Mouse (Mus musculus) liver, adult 2 months (tissue): ENCODE results near the gene Man2a2. TPM values are rescaled to one million over a fixed set of nuclear protein-coding genes. Genes with fewer than 3 reads are reported as not detected.

Experiments used
- DNase-seq: peaks from one replicate; pipeline ENCODE4 v3.0.0-alpha.2; 2011; ENCODE audit warnings: low read depth, low spot score; ENCODE audit errors: extremely low read depth
- H3K27ac ChIP-seq: fragments of 200-500 bp; replicated peaks from 2 replicates; pipeline ENCODE4 v1.5.1; 2012; ENCODE audit warnings: low read depth, mild to moderate bottlenecking, control low read depth, inconsistent platforms, low read length; ENCODE audit not compliant: insufficient read depth
- H3K27me3 ChIP-seq: fragments of 200-500 bp; 2 replicates; pipeline ENCODE4 v1.6.1; 2012; ENCODE audit warnings: mild to moderate bottlenecking, moderate library complexity, low read length, inconsistent platforms; ENCODE audit not compliant: control insufficient read depth, insufficient read depth
- H3K36me3 ChIP-seq: fragments of 200-500 bp; 2 replicates; pipeline ENCODE4 v1.6.1; 2012; ENCODE audit warnings: low read length, inconsistent platforms; ENCODE audit not compliant: control insufficient read depth, insufficient read depth
- H3K4me1 ChIP-seq: fragments of 200-500 bp; 2 replicates; pipeline ENCODE4 v1.6.1; 2011; ENCODE audit warnings: low read length; ENCODE audit not compliant: control insufficient read depth, insufficient read depth
- H3K4me3 ChIP-seq: fragments of 200-500 bp; 2 replicates; pipeline ENCODE4 v1.5.1; 2011; ENCODE audit warnings: low read depth, mild to moderate bottlenecking, control low read depth, low read length, moderate library complexity; ENCODE audit not compliant: insufficient read depth
- H3K79me2 ChIP-seq: fragments of 200-500 bp; 2 replicates; pipeline ENCODE4 v1.6.1; 2012; ENCODE audit warnings: inconsistent platforms, mild to moderate bottlenecking, low read length, moderate library complexity; ENCODE audit not compliant: control insufficient read depth, insufficient read depth
- H3K9ac ChIP-seq: fragments of 200-500 bp; 2 replicates; pipeline ENCODE4 v1.6.1; 2012; ENCODE audit warnings: low read depth, mild to moderate bottlenecking, control low read depth, inconsistent platforms, low read length
- CTCF ChIP-seq: fragments of 200-500 bp; IDR thresholded peaks from 2 replicates; pipeline ENCODE4 v1.5.1; 2011; ENCODE audit warnings: low read depth, low read length, control low read depth
- POLR2A ChIP-seq: fragments of 200-500 bp; IDR thresholded peaks from 2 replicates; pipeline ENCODE4 v1.6.1; 2011; ENCODE audit warnings: low read length, control low read depth; ENCODE audit not compliant: insufficient read depth; ENCODE audit errors: extremely low read depth
- WGBS: fragments of 180-500 bp; shearing (Covaris S2); methylation state at CpG from one replicate; pipeline ENCODE4 v1.1.7; 2018; 5-methylcytosine and 5-hydroxymethylcytosine counted together
- polyA plus RNA-seq: library from polyadenylated mRNA; depleted of rRNA; stranded (reverse); fragments of >200 nt; gene quantifications from 2 replicates; pipeline ENCODE4 v1.2.3, GENCODE M21; 2012
- total RNA-seq: library from RNA; depleted of rRNA; stranded (reverse); fragments of >200 nt; gene quantifications from 2 replicates; pipeline ENCODE4 v1.2.3, GENCODE M21; 2014

The Man2a2 gene
- total and polyA plus RNA-seq, 2 experiments: 9.3 to 45.6 TPM

DNA sequence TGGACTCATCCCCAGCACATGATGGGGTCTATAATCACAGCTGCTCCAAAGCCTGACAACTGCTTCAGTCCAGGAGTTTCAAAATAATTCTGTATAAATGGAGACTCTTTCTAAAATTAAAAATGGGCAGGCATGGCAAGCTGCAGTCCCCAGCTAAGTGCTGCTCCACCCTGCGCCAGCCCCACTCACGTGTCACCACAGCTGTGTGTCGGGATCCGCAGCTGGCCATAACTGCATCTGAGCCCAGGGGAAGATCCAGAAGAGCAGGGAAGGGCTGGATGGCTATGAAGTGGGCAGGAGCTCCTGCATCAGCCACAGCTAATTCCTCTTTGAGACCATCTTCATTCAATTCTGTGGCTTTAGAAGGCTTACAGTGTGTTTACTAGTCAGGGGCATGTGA, 52.5 kb downstream of the Man2a2 start:
- WGBS: 94% methylated on average over 4 of the region's 4 CpGs
- DNase-seq: no peak
- Histone ChIP-seq H3K4me1 (peaks cover 2% of the 10 kb centered on the region; the same call in 1 of the 2 replicates), H3K27me3 (no peaks in the 10 kb centered on the region), H3K36me3 (0 out of 2 replicates have a peak, but pooled peaks cover 2% of the 10 kb centered on the region), H3K9ac (no peak overlapping the region), H3K79me2 (no peaks in the 10 kb centered on the region), H3K4me3 (no peak overlapping the region), H3K27ac (no peak overlapping the region)
- TF ChIP-seq POLR2A (no peak), CTCF (no peak)

DNA sequence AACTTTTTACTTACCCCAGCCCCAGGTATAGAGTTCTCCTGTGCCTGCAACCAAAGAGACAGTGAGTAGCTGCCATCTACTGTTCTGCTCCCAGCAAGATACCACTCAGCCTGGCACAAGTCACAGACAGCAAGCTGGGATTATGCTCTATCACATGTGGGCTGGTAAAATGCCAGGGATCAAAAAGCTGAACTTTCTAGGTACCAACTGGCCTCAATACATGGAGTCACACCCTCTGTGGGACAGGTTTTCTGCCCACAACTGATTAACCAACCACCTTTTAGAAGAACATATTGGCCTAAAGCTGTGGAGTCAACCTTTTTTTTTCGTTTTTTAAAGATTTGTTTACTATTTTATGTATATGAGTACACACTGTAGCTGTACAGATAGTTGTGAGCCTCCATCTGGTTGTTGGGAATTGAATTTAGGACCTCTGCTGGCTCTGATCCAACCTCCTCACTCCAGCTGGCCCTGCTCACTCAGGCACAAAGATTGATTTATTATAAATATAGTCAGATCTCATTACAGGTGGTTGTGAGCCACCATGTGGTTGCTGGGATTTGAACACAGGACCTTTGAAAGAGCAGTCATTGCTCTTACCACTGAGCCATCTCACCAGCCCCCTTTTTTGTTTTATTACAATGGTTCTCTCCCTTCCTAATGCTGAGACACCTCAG, 53.6 kb downstream of the Man2a2 start:
- 63% methylated on average over 1 of the region's 1 CpGs for WGBS
- H3K27ac ChIP-seq: no peak overlapping the region
- no peak overlapping the region for H3K4me3 ChIP-seq
- no peak for DNase-seq
- H3K4me1 ChIP-seq: no peaks in the 10 kb centered on the region
- no peaks in the 10 kb centered on the region for H3K27me3 ChIP-seq
- no peak for TF ChIP-seq POLR2A
- TF ChIP-seq CTCF: no peak
- H3K36me3 ChIP-seq: 0 out of 2 replicates have a peak, but pooled peaks cover 2% of the 10 kb centered on the region
- H3K9ac ChIP-seq: no peak overlapping the region
- no peaks in the 10 kb centered on the region for H3K79me2 ChIP-seq

DNA sequence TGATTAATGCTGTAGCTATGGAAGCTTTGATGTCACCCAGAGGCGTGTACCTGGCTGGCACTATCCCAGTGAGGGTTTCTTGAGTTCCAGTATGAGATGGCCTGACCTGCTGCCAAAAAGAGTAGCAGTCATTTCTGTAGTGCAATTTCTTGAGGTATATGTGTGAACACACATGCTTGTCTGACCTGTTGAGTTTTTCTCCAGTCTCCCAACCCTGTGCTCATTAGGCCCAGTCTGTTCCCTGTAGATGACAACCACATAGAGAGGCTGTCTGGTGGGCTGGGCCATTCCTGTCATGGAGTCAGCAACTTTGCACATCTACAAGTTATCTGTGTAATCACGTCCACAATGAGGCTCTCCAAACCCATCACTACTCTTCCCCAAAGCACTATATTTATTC, 55.4 kb downstream of the Man2a2 start:
- Histone ChIP-seq H3K27me3 (no peaks in the 10 kb centered on the region), H3K9ac (no peak overlapping the region), H3K4me3 (no peak overlapping the region), H3K4me1 (no peaks in the 10 kb centered on the region), H3K79me2 (no peaks in the 10 kb centered on the region), H3K27ac (no peak overlapping the region), H3K36me3 (0 out of 2 replicates have a peak, but pooled peaks cover 2% of the 10 kb centered on the region)
- TF ChIP-seq CTCF (no peak), POLR2A (no peak)
- no peak for DNase-seq
- 81% methylated on average over 2 of the region's 2 CpGs for WGBS

DNA sequence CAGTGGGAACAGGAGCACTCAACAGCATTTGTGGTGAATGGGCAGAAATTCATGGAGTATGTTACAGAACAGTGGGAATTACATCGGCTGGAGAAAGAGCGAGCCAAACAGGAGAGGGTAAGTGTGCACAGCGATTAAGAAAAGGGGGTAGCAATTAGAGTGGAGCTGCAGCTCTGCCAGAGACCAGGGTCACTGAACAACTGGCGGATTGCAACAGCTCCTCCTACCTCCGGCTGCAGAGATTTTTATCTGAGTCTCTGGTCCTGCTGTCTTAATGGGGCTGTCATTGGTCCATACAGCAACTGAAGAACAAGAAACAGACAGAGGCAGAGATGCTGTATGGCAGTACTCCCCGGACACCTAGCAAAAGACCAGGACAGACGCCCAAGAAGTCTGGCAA, 60.4 kb downstream of the Man2a2 start:
- Histone ChIP-seq H3K4me3 (no peak overlapping the region), H3K27ac (no peak overlapping the region), H3K9ac (no peak overlapping the region), H3K27me3 (no peaks in the 10 kb centered on the region), H3K4me1 (no peaks in the 10 kb centered on the region), H3K79me2 (no peaks in the 10 kb centered on the region), H3K36me3 (0 out of 2 replicates have a peak, but pooled peaks cover 2% of the 10 kb centered on the region)
- WGBS: 78% methylated on average over 7 of the region's 7 CpGs
- TF ChIP-seq CTCF (no peak), POLR2A (no peak)
- no peak for DNase-seq

DNA sequence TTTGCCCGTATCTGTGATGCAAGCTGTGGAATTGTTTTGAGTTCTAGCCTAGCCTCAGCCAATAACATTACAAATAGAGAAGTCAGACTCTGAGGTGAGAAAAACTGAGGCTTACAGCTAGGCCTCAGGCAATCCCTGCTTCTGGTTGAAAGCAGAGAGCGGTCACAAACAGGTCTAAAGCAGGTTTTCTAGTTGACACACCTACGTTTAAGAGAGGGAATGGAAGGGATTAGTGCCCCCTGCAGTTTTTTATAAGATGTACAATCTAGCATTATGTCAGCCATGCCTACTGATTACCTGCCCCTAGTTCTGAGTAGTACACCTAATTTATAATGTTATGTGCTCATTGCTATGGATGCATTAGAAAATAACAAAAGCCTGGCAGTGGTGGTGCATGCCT, 63.4 kb downstream of the Man2a2 start:
- no peaks in the 10 kb centered on the region for H3K36me3 ChIP-seq

DNA sequence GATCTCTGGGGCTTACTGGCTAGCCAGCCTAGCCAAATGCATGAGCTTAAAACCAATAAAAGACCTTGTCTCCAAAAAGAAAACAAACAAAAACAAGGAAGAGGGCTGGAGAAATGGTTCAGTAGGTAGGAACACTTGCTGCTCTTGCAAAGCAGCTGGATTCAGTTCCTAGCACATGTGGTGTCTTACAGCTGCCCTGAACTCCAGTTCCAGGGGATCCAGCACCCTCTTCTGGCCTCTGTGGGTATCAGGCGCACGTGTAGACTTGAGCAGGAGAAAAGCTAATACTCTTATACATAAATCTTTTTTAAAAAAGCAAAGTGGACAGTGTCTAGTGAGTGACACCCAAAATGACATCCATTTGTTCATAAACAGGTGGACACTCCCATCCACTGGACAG, 69.7 kb downstream of the Man2a2 start:
- Histone ChIP-seq H3K9ac (no peak overlapping the region), H3K36me3 (no peaks in the 10 kb centered on the region), H3K27ac (no peak overlapping the region), H3K79me2 (no peaks in the 10 kb centered on the region; the same call in 1 of the 2 replicates), H3K27me3 (no peaks in the 10 kb centered on the region), H3K4me3 (no peak overlapping the region), H3K4me1 (no peaks in the 10 kb centered on the region)
- no peak for DNase-seq
- TF ChIP-seq CTCF (no peak), POLR2A (no peak)
- 94% methylated on average over 2 of the region's 2 CpGs for WGBS

More for the DNA sequence above, 63.4 kb downstream of the Man2a2 start:
- no peak overlapping the region for H3K4me3 ChIP-seq
- no peak overlapping the region for H3K9ac ChIP-seq
- no peak for DNase-seq
- no peaks in the 10 kb centered on the region for H3K4me1 ChIP-seq
- no peak overlapping the region for H3K27ac ChIP-seq
- 80% methylated on average over 3 of the region's 3 CpGs for WGBS
- no peaks in the 10 kb centered on the region; the same call in 1 of the 2 replicates for H3K79me2 ChIP-seq
- no peak for TF ChIP-seq POLR2A
- TF ChIP-seq CTCF: no peak
- H3K27me3 ChIP-seq: no peaks in the 10 kb centered on the region
